Mouse (Mus musculus) cerebellum, adult (tissue): ENCODE data around the gene Edc4.

Experiments
- ATAC-seq: cut with Nextera tagmentation; 2 replicates; pipeline ENCODE4 v1.9.2; 2017; ENCODE audit warnings: mild to moderate bottlenecking, moderate library complexity, mixed read lengths; ENCODE audit not compliant: insufficient number of reproducible peaks, low FRiP score, low TSS enrichment

Edc4 gene

GRCm38 (mm10) chr8:105937496-105938305, 57.0 kb downstream of the Edc4 start:
- ATAC-seq, result no peak; the same call in 1 of the 2 replicates

GRCm38 (mm10) chr8:105938306-105938669, 57.6 kb downstream of the Edc4 start, which contains the start of gene Psmb10:
Gene Psmb10, minus strand, starts transcription at chr8:105938444.
- ATAC-seq, result no peak

- no peak for ATAC-seq
Measured at GRCm38 (mm10) chr8:105942026-105942425, 61.3 kb downstream of the Edc4 start.

GRCm38 (mm10) chr8:105942542-105942941, 61.9 kb downstream of the Edc4 start:
- no peak for ATAC-seq

- peak; percentile 50; the same call in 1 of the 2 replicates for ATAC-seq
Measured at GRCm38 (mm10) chr8:105943321-105943739, 62.6 kb downstream of the Edc4 start, which contains the start of gene Lcat. Gene Lcat, minus strand, starts transcription at chr8:105943382.
